Mouse (Mus musculus) liver, embryonic 14.5 days (tissue): ENCODE measurements at regions not wholly inside any gene's neighbourhood (a gene's known extent, or its start where the extent isn't known, plus 50 kb on each side); places are given as distances from the start of the nearest gene placed in this dataset.

Experiments used
- ATAC-seq: fragments of 200-750 bp; cut with Nextera tagmentation; 2 replicates; pipeline ENCODE4 v1.8.0; 2017; ENCODE audit warnings: moderate number of reproducible peaks, mild to moderate bottlenecking, moderate library complexity; ENCODE audit not compliant: insufficient read depth
- DNase-seq, 3 experiments: peaks; one replicate each; pipeline ENCODE4 v3.0.0-alpha.2; 2012 to 2013; ENCODE audit warnings: low read depth in 3 of 3, low spot score in 3 of 3
- H3K27ac ChIP-seq: fragments of 300-500 bp; sonication (generic); 2 replicates; pipeline ENCODE4 v1.5.1; 2014; ENCODE audit warnings: moderate library complexity, mild to moderate bottlenecking, control low read depth, inconsistent platforms
- H3K27me3 ChIP-seq: fragments of 300-500 bp; sonication (generic); 2 replicates; pipeline ENCODE4 v1.6.1; 2014; ENCODE audit warnings: mild to moderate bottlenecking, low read length, moderate library complexity; ENCODE audit not compliant: control insufficient read depth, insufficient read depth
- H3K36me3 ChIP-seq: fragments of 300-500 bp; sonication (generic); replicated peaks from 2 replicates; pipeline ENCODE4 v1.6.1; 2014; ENCODE audit warnings: low read depth; ENCODE audit not compliant: control insufficient read depth, insufficient read depth
- H3K4me1 ChIP-seq, 2 experiments: fragments of 200-500 bp in 1 of 2; fragments of 300-500 bp in 1 of 2; sonication (generic) in 1 of 2; replicated peaks; 2 replicates each; pipeline ENCODE4 v1.6.1; 2012 to 2014; ENCODE audit warnings: antibody characterized with exemption in 1 of 2, inconsistent platforms in 1 of 2, low read length in 1 of 2; ENCODE audit not compliant: control insufficient read depth in 2 of 2, insufficient read depth in 2 of 2
- H3K4me2 ChIP-seq: fragments of 300-500 bp; sonication (generic); 2 replicates; pipeline ENCODE4 v1.6.1; 2014; ENCODE audit warnings: low read depth, mild to moderate bottlenecking, control low read depth, moderate library complexity
- H3K4me3 ChIP-seq, 2 experiments: fragments of 200-500 bp in 1 of 2; fragments of 300-500 bp in 1 of 2; sonication (generic) in 1 of 2; 2 replicates each; pipeline ENCODE4 v1.5.1; 2012 to 2014; ENCODE audit warnings: low read depth in 2 of 2, low read length in 2 of 2, mild to moderate bottlenecking in 2 of 2, control low read depth in 1 of 2, inconsistent platforms in 1 of 2, moderate library complexity in 1 of 2; ENCODE audit not compliant: insufficient read depth in 1 of 2
- H3K9ac ChIP-seq: fragments of 300-500 bp; sonication (generic); replicated peaks from 2 replicates; pipeline ENCODE4 v1.6.1; 2014; ENCODE audit warnings: mild to moderate bottlenecking, control low read depth, moderate library complexity
- H3K9me3 ChIP-seq: fragments of 300-500 bp; sonication (generic); 2 replicates; pipeline ENCODE4 v1.6.1; 2016; ENCODE audit warnings: low read length, mixed read lengths; ENCODE audit not compliant: control insufficient read depth
- CTCF ChIP-seq: IDR thresholded peaks from 2 replicates; pipeline ENCODE4 v1.5.1; 2016; ENCODE audit warnings: antibody characterized with exemption, low read depth, control low read depth
- EP300 ChIP-seq: IDR thresholded peaks from 2 replicates; pipeline ENCODE4 v1.6.1; 2016; ENCODE audit warnings: antibody characterized with exemption, low read depth
- WGBS: fragments of 180-500 bp; shearing (Covaris S2); extraction: QIAGEN DNeasy Blood & Tissue Kit; methylation state at CpG from one replicate; pipeline ENCODE4 v1.1.7; 2014; ENCODE audit not compliant: insufficient replicate concordance; 5-methylcytosine and 5-hydroxymethylcytosine counted together

- no peak overlapping the region for H3K9ac ChIP-seq
- no peak for TF ChIP-seq EP300
- no peak for TF ChIP-seq CTCF
- DNase-seq: no peak
Measured at GRCm38 (mm10) chr11:8238498-8238897, 425.8 kb downstream of the Tns3 start.

GRCm38 (mm10) chr11:8237556-8237955 is 426.8 kb downstream of the Tns3 start:
- 36% methylated on average over 4 of the region's 4 CpGs for WGBS
- TF ChIP-seq EP300 (no peak), CTCF (no peak)
- H3K4me2 ChIP-seq: no peak overlapping the region
- H3K9ac ChIP-seq: no peak overlapping the region
- H3K27ac ChIP-seq: no peak overlapping the region
- ATAC-seq: no peak
- no peak for DNase-seq
- no peak overlapping the region for H3K4me3 ChIP-seq
- H3K36me3 ChIP-seq: no peaks in the 10 kb centered on the region
- no peaks in the 10 kb centered on the region for H3K27me3 ChIP-seq
- no peaks in the 10 kb centered on the region for H3K4me1 ChIP-seq
- H3K9me3 ChIP-seq: no peaks in the 10 kb centered on the region

More at GRCm38 (mm10) chr11:8238498-8238897, 425.8 kb downstream of the Tns3 start:
- H3K27me3 ChIP-seq: no peaks in the 10 kb centered on the region
- 35% methylated on average over 1 of the region's 1 CpGs for WGBS
- H3K4me2 ChIP-seq: no peak overlapping the region
- H3K4me3 ChIP-seq: no peak overlapping the region
- H3K4me1 ChIP-seq: no peaks in the 10 kb centered on the region
- no peaks in the 10 kb centered on the region for H3K36me3 ChIP-seq
- H3K27ac ChIP-seq: no peak overlapping the region
- no peak for ATAC-seq
- no peaks in the 10 kb centered on the region for H3K9me3 ChIP-seq

DNA sequence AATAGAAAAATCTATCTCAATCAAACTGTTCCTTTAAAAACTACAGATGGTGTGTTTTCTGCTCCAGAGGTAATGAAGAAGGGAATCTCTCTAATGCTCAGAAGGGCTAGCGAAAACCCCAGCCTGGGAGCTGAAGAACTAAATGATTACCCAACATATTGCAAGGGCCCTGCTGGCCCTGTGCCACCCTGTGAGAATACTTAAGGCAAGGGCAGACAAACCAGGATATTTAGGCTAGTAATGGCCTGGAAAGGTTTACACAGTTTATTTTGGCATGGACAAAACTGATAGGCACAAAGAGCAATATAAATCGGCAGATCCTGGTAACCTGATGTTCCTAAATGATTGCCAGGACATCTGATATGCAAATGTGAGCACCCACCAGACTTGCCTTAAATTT is 428.3 kb downstream of the Tns3 start:
- no peaks in the 10 kb centered on the region for H3K36me3 ChIP-seq
- no peak overlapping the region for H3K4me3 ChIP-seq
- no peaks in the 10 kb centered on the region for H3K4me1 ChIP-seq
- H3K27me3 ChIP-seq: no peaks in the 10 kb centered on the region
- no peak for TF ChIP-seq CTCF
- no peak for TF ChIP-seq EP300
- no peak for DNase-seq
- no peak overlapping the region for H3K27ac ChIP-seq
- no peak overlapping the region for H3K4me2 ChIP-seq
- no peak overlapping the region for H3K9ac ChIP-seq
- no peak for ATAC-seq
- 61% methylated on average over 2 of the region's 2 CpGs for WGBS
- no peaks in the 10 kb centered on the region for H3K9me3 ChIP-seq

DNA sequence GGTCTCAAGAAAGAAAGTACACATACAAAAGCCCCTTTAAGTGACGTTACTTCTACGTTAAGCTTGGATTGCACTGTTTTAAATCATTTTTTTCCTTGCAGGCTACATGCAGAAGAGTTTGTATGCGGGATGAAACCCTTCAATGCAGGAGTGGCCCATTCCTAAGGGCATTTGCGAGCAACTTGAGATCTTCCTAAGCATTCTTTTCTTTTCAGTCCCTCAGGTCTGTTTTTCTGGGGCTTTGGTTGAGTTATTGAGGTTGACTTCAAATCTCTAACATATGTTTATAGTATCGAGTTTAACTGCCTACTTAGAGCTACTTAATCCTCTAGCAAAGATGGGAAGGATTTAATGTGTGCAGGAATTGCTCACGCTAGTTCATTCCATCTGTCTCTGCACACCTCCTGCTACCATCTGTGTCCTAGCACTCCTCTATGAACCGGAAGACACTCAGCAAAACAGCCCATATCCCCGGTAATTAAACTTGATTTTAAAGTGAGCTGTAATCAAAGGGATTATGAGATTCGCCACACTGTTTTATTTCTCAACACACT is 431.6 kb downstream of the Tns3 start:
- no peak overlapping the region for H3K27ac ChIP-seq
- H3K4me1 ChIP-seq: no peaks in the 10 kb centered on the region
- ATAC-seq: no peak
- H3K9me3 ChIP-seq: no peaks in the 10 kb centered on the region
- DNase-seq: no peak
- no peaks in the 10 kb centered on the region for H3K36me3 ChIP-seq
- no peak overlapping the region for H3K4me3 ChIP-seq
- H3K4me2 ChIP-seq: no peak overlapping the region
- H3K27me3 ChIP-seq: no peaks in the 10 kb centered on the region
- H3K9ac ChIP-seq: no peak overlapping the region
- TF ChIP-seq EP300: no peak
- no peak for TF ChIP-seq CTCF
- WGBS: 53% methylated on average over 9 of the region's 9 CpGs

DNA sequence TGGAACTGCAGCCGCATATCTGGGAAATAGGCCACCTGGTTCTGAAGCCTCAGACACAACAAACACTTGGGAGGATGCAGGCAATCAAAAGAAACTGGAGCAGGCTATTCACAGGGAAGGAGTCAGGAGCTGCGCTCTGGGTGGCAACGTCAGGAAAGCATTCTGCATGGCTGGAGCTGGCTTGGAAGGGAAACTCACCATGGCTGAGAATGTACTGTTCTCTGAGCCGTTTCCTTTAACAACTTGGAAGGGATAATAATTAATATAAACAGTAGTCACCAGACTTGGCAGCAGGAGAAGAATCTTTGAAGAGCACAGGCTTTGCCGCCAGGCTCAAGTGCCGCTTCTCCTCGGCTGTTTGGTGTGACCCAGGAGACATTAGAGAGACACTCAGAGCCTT is 434.5 kb downstream of the Tns3 start:
- Histone ChIP-seq H3K36me3 (no peaks in the 10 kb centered on the region), H3K4me2 (no peak overlapping the region), H3K4me3 (no peak overlapping the region), H3K27ac (no peak overlapping the region), H3K9me3 (no peaks in the 10 kb centered on the region), H3K4me1 (no peaks in the 10 kb centered on the region), H3K27me3 (no peaks in the 10 kb centered on the region), H3K9ac (no peak overlapping the region)
- 61% methylated on average over 7 of the region's 7 CpGs for WGBS
- DNase-seq: no peak
- no peak for ATAC-seq
- TF ChIP-seq CTCF (no peak), EP300 (no peak)
